Mouse (Mus musculus) neural tube, embryonic 10.5 days (tissue): Measurements from ENCODE around the gene Tmem213.

ENCODE experiments used
- DNase-seq: peaks from one replicate; pipeline ENCODE4 v3.0.0-alpha.2; 2017; ENCODE audit warnings: low spot score; ENCODE audit errors: extremely low spot score

The Tmem213 gene

DNA sequence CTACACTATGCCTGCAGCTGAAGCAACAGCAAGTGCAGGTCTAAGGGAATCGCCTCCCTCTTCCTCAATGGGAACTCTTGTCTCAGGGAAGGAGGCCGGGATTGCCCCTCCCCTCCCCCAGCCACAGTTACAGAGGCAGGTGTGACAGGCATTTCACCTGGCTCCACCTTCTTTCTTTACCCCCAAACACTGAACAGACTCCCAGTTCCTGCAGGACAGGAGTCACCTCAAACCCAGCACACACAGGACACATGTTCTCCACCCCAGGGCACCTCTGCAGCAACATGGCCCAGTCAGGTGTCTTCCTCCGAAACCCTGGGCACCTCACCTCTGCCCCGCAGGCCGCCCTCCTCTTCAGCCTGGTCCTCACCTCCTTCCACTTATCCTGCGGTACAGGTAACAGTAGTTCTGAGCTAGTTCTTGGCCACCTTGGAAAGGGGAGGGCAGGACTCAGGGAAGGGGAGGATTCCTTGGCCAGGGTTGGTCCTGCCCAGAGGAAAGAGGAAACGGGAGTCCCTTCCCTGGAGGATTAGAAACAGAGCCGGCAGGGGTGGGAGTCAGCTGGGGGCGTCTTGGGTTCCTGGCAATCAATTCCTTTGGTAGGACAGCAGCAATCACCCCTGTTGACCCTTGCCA is at the start of gene Tmem213:
TSS of gene Tmem213 (plus strand) at position 96 of the 636 bp plus-strand sequence.
- DNase-seq, result no peak

DNA sequence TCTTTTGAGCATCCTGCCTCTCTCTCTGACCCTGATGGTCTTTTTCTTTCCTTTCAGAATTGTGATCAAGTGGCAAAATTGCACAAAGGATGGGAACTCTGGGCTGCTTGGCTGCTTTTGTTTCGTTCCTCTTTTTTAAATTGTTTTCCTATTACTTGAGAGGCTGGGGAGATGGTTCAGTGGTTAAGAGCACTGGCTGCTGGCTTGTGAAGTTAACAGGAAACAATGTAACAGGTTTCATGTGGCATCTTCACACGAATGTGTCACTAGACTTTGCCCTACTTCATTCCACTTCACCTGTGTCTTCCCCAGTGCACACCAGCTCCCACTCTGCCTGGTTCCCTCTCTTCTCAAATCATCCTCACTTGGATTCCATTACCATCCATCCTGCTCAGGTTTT is 44.4 kb upstream of the Tmem213 start:
- no peak for DNase-seq

- DNase-seq, result no peak
Observed at GRCm38 (mm10) chr6:38065122-38065500, 43.9 kb upstream of the Tmem213 start.

GRCm38 (mm10) chr6:38065501-38066122 is 43.4 kb upstream of the Tmem213 start:
- no peak for DNase-seq

DNA sequence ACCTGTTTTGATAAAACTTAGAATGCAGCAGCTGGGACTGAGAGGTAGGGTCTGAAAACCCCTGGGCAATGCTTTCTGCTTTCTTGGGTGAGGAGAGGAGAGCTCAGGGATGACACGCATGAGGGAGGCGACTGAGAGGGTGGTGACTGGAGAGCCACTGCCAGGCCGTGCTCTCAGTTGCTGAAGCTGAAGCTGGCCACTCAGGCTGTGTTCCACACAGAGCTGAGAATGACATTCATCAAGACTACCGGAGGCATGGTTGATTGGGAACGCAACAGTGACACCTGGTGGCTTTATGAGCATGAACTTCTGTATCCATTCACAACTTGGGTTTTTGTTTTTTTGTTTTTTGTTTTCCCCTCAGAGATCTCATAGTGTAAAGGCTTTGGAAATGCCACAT is 42.8 kb upstream of the Tmem213 start:
- peak; percentile 55 for DNase-seq

DNA sequence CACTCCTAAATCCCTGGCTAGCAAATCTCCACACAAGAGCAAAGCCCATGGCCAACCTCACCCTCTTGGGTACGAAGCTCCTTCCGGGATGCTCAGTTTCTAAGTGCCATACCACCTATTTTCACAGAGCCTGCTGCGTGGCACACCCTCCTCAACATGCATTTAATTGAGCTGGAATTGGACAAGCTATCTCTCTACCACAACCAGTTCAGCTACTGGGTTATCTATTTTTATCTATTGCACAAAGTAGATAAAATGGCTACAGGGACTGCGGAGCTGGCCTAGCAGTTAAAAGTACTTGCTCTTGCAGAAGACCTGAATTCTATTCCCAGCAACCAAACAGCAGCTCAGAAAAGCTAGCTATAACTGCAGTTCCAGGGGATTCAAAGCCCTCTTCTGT is 37.8 kb upstream of the Tmem213 start:
- no peak for DNase-seq

GRCm38 (mm10) chr6:38072137-38072796 is 36.8 kb upstream of the Tmem213 start:
- no peak for DNase-seq

- DNase-seq, result no peak
Observed at GRCm38 (mm10) chr6:38073592-38073991, 35.5 kb upstream of the Tmem213 start.

GRCm38 (mm10) chr6:38080364-38080763 is 28.7 kb upstream of the Tmem213 start:
- DNase-seq, result no peak

DNA sequence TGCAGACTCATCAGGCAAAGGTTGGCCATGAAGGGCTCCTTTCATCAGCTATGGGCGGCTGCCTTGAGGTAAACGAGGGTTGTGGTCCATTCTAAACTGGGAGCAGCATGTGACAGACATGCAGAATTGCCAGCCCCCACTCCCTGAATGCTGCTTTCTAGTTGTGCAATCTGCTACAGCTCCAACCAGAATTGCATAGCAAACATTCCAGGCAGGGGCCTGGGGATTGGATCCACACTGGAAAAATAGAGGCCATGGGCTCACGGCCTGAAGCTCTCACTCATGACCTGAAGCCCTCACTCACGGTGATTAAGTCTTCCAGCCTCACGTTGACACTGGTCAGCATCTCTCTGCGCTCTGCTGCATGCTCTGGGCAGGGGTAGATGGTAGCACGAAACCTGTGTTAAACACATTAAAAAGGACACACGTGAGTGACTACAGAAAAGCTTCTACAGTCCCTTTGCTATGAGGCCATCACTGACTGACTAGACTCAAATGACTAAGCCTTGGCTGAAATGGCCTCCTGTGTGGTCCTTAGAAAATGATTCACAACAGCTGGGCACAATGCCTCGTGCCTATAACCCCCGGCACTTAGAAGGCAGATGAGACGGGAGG is 27.2 kb upstream of the Tmem213 start:
- DNase-seq, result no peak

- DNase-seq, result no peak
Observed at GRCm38 (mm10) chr6:38083204-38083603, 25.9 kb upstream of the Tmem213 start.

DNA sequence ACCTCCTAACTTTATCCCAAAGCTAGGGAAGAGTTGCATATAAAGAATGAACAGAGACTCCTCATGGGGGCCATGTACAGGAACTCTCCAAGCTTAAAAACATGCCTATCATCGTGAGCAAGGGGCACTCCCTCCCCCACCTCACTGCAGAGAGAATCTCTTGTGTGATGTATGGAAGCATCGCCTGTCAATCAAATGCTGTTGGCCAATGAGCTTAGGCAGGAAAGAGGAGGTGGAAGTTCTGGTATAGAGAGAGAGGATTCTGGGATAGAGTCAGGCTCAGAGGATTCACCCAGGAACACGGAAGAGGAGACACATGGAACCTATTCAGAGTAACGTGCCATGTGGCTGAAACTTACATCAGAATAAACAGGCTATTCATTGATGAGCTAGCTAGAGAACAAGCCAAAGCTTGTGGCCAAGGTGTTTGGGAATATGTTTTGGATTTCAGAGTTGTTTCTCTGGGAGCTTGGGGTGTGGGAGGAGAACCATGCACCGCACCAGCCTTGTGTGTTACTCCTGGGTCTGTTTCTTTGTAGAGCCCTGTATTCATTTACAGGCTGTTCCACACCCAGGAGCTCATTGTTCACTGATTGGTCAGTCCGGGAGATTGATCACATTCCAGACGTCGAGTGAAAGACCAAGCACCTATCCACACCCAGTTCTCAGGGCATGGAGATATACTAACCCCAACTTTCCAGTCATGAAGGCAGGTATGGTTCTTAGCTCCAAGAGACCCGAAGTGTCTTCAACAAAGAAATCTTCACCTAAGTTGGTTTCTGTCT is 21.6 kb upstream of the Tmem213 start:
- DNase-seq, result no peak

GRCm38 (mm10) chr6:38092539-38092938 is 16.5 kb upstream of the Tmem213 start:
- DNase-seq, result no peak

DNA sequence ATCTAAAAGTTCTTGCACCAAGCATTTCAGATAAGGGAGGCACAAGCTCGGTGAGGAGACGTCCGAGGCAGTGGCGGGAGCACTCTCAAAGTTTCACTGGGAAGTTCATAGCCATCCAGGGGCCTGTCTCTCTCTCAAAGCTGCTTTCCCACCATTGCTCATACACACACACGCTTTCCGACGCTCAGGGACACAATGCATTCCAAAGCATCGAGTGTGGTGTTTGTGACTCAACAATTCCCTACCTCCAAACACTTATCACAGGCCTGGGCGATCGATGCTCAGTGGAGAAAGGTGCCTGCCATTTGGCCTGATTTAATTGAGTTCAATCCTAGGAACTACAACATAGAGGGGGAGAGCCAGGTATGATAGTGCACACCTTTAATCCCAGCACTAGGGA is 14.4 kb upstream of the Tmem213 start:
- no peak for DNase-seq

DNA sequence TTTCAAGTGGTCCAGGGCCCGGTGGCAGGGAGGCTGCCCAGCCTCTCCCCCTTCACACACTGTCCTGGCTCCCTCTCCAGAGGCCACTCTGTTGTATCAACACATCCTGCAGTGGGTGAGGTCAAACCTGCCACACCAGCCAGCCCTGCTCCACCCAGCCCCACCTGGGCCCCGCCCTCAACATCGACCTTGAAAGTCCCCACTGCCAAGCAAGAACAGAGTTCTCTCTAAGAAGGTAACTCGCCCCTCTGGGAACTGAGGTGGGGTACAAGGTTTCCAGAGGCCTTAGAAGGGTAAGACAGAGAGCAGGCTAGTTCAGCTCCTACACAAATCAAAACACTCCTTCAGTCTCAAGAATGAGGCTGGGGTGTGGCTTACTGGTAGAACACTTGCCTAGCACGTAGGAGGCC is 12.1 kb upstream of the Tmem213 start:
- no peak for DNase-seq

DNA sequence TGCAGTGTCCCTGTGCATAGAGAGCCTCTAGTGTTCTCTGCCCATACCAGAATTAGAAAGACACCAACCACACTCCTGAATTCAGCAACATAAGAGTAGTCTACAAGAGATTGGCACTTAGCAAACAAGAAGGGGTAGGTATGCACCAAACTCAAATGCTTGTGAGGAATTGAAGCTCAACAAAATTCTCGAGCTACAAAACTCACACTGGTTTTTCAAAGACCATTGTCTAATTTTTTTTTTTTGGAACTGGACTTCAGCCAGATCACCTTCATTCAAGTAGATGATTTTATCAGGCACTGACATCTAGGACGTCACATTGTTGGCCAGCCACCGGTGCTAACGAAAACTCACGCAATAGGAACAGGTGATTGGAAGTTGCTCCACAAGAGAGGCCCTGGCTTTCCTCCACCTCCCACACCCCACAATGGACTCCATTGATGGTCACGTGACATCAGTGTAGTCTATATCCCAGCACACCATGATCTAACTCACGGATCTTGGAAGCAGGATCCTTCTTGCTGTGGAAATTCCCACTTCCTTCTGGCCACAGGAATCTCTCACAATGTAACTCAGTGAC is 6.7 kb upstream of the Tmem213 start:
- DNase-seq, result no peak

DNA sequence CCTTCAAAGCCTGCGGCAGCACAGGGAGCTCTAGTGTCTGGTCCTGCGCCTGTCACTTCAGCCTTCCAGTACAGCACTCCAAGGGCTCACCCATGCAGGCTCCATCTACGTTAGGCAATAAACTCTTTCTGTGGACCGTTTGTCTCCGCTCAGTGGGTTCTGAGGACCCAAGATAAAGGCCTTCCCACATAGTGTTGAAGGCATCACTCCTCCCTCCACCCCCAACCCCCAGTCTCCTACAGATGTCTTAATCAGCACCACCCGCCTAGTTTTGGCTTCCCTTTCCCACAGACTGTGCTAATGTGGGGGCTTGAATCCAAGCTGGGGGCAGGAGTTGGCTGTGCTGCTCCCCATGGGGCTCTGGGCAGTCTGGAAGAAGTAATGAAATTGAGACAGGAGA is 5.3 kb upstream of the Tmem213 start:
- no peak for DNase-seq

DNA sequence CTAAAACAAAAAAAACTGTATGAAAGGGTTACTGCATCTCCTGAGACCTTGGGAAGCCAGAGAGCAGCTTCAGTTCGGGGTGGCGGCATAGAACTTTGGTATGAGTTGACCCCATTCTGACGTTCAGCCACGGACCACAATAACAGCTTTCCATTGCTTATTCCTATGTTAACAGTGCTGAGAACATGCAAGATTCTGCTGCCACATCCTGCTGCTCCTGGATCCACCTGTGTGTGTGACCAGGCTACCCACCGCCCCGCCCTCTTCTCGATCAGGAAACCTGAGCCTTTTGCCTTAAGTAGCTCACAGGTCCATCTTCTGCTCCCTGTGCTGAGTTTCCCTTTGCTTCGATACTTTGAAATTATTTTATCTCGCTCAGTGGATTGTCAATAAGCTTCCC is 3.1 kb upstream of the Tmem213 start:
- no peak for DNase-seq

DNA sequence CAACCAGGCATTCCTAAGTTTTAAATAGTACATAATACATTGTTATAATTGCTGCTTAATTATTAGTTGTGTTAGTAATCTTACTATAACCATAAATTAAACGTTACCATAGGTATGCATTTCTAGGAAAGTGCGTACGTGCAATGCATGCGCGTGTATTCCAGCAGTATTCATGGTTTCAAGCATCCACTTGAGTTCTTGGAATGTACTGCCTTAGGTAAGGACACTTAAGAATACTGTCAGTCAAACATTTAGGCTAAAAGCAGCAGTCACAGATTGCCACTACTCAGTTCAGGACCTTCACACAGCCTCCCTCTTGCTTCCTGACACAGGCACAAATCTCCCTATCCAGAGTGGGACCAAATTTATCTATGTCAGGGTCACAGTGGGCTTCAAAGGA is 606 bp upstream of the Tmem213 start:
- DNase-seq, result no peak

- no peak for DNase-seq
Observed at GRCm38 (mm10) chr6:38109871-38110270, 816 bp downstream of the Tmem213 start.

- DNase-seq, result no peak
Observed at GRCm38 (mm10) chr6:38110859-38111258, 1.8 kb downstream of the Tmem213 start.
